Mouse (Mus musculus) neural tube, embryonic 15.5 days (tissue): ENCODE measurements around the gene Baz1a. TPM values are rescaled to one million over a fixed set of nuclear protein-coding genes. Genes with fewer than 3 reads are reported as not detected.

Source experiments
- ATAC-seq: fragments of 200-750 bp; cut with Nextera tagmentation; 2 replicates; pipeline ENCODE4 v1.8.0; 2017; ENCODE audit warnings: mild to moderate bottlenecking, moderate TSS enrichment, moderate library complexity; ENCODE audit not compliant: low FRiP score
- H3K27ac ChIP-seq: fragments of 300-500 bp; sonication (generic); replicated peaks from 2 replicates; pipeline ENCODE4 v1.5.1; 2015; ENCODE audit warnings: mild to moderate bottlenecking, inconsistent platforms
- H3K27me3 ChIP-seq: fragments of 300-500 bp; sonication (generic); replicated peaks from 2 replicates; pipeline ENCODE4 v1.6.1; 2015; ENCODE audit warnings: inconsistent platforms
- H3K36me3 ChIP-seq: fragments of 300-500 bp; sonication (generic); 2 replicates; pipeline ENCODE4 v1.6.1; 2015; ENCODE audit warnings: inconsistent platforms
- H3K4me1 ChIP-seq: fragments of 300-500 bp; sonication (generic); 2 replicates; pipeline ENCODE4 v1.6.1; 2015; ENCODE audit warnings: inconsistent platforms
- H3K4me2 ChIP-seq: fragments of 300-500 bp; sonication (generic); 2 replicates; pipeline ENCODE4 v1.6.1; 2015; ENCODE audit warnings: inconsistent platforms, mild to moderate bottlenecking, moderate library complexity
- H3K4me3 ChIP-seq: fragments of 300-500 bp; sonication (generic); replicated peaks from 2 replicates; pipeline ENCODE4 v1.5.1; 2015; ENCODE audit warnings: mild to moderate bottlenecking, inconsistent platforms
- H3K9ac ChIP-seq: fragments of 300-500 bp; sonication (generic); replicated peaks from 2 replicates; pipeline ENCODE4 v1.6.1; 2015; ENCODE audit warnings: mild to moderate bottlenecking, inconsistent platforms
- H3K9me3 ChIP-seq: fragments of 300-500 bp; sonication (generic); replicated peaks from 2 replicates; pipeline ENCODE4 v1.6.1; 2016; ENCODE audit warnings: inconsistent platforms
- WGBS: fragments of 180-500 bp; shearing (Covaris S2); methylation state at CpG from one replicate; pipeline ENCODE4 v1.1.7; 2015; ENCODE audit warnings: mixed read lengths; 5-methylcytosine and 5-hydroxymethylcytosine counted together
- polyA plus RNA-seq: library from polyadenylated mRNA; unstranded; fragments of >200 nt; fragmentation: Nextera tagmentation; extraction: Ambion mirVana; gene quantifications from 2 replicates; pipeline ENCODE4 v1.2.1, GENCODE M21; 2015

Gene Baz1a
- polyA plus RNA-seq, 1 experiment from 2014 or later, result 2.7 TPM

DNA sequence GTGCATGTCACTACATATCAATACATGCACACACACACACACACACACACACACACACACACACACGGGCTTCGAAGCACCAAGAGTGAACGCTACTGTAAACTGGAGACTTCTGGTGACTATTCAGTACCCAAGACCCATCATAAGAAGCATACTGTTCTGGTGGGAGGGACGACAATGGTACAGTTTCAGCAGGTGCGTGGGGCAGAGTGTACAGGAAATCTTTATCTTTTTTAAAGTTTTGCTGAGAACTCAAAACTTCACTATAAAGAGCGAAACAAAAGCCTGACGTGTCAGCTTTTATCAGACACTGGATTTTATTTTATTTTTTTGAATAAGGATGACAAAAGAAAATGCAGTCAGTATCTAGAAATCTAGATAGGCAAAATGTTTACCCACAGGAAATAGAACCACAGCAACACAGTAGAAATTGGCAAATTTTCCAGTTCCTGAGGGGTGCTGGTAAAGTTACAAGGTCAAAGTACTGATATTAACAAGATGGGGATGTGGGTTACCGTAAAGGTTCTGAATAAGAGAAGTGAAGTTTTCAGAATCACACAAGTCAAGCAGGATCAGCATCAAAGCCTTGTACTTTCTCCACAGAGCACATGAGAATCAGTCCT is 35.7 kb upstream of the Baz1a start:
- WGBS, result 92% methylated on average over 8 of the region's 8 CpGs
- H3K4me1 ChIP-seq, result no peaks in the 10 kb centered on the region
- no peak overlapping the region for H3K4me2 ChIP-seq

DNA sequence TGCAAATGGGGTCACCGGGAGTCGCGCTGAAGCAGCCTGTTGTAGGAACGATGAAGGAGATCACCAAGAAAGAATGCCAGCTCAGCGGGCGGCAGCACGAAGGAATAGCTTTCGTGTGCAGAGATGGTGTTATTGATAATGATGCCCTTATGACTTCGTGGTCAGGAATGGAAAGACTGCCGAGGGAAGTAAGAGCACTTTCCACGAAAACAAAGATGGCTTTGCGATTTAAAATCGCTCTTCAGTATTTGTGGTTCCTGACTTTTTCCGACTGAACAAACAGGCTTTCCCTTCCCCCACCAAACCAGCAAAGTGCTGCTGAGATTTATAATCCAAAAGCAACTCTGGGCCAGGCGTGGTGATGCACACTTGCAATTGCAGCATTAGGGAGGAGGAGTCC is 26.9 kb upstream of the Baz1a start:
- ATAC-seq, result no peak
- Histone ChIP-seq H3K36me3 (no peaks in the 10 kb centered on the region; the same call in none of the 2 replicates), H3K27me3 (no peaks in the 10 kb centered on the region), H3K9ac (no peak overlapping the region), H3K4me3 (no peak overlapping the region), H3K4me1 (no peaks in the 10 kb centered on the region), H3K9me3 (no peaks in the 10 kb centered on the region), H3K4me2 (no peak overlapping the region), H3K27ac (no peak overlapping the region)
- WGBS, result 82% methylated on average over 15 of the region's 15 CpGs

More for the DNA sequence above, 35.7 kb upstream of the Baz1a start:
- H3K27me3 ChIP-seq, result no peaks in the 10 kb centered on the region
- H3K9me3 ChIP-seq, result no peaks in the 10 kb centered on the region
- H3K4me3 ChIP-seq, result no peak overlapping the region
- no peak overlapping the region for H3K9ac ChIP-seq
- H3K36me3 ChIP-seq, result peaks cover 14% of the 10 kb centered on the region
- H3K27ac ChIP-seq, result no peak overlapping the region
- ATAC-seq, result no peak

DNA sequence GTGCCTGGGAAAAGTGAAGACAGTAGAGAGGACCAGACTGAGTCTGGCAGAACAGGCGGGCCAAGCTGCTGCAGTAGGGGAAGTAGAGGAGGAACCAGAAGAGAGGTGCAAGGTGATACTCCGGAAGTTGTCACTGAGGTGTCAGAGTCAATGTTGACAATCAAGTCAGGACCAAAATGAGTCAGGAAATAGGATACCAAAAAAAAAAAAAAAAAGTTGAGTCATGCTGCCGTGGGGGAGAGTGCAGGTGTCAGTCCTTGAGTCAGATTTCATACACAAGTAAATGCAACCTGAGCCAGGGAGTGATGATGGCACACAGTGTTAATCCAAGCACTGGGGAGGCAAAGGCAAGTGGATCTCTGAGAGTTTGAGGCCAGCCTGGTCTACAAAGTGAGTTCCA is 12.9 kb upstream of the Baz1a start:
- H3K27me3 ChIP-seq, result no peaks in the 10 kb centered on the region
- no peaks in the 10 kb centered on the region for H3K36me3 ChIP-seq
- H3K9ac ChIP-seq, result no peak overlapping the region
- ATAC-seq, result no peak
- no peaks in the 10 kb centered on the region for H3K4me1 ChIP-seq
- H3K4me3 ChIP-seq, result no peak overlapping the region
- no peak overlapping the region for H3K4me2 ChIP-seq
- no peaks in the 10 kb centered on the region for H3K9me3 ChIP-seq
- 67% methylated on average over 3 of the region's 3 CpGs for WGBS
- H3K27ac ChIP-seq, result no peak overlapping the region

DNA sequence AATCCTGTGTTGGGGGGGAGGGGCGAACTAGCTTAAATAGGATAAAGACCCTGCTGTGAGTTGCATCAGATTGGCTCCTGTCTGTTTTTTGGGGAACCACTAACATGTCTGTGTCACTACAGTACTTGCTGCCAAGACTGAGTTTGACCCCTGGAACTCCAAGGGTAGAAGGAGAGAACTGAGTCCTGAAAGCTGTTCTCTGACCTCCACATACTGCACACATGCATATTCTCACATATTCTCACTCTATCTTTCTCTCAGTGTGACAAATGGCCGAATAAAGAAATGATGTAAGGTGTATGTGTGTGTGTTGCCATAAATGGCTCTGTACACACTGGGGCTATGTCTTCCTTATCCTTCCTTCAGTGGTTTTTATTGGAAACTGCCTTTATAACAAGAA is 9.1 kb upstream of the Baz1a start:
- Histone ChIP-seq H3K4me1 (no peaks in the 10 kb centered on the region), H3K9ac (no peak overlapping the region), H3K27me3 (no peaks in the 10 kb centered on the region), H3K4me3 (no peak overlapping the region), H3K36me3 (no peaks in the 10 kb centered on the region), H3K9me3 (no peaks in the 10 kb centered on the region), H3K27ac (no peak overlapping the region), H3K4me2 (no peak overlapping the region)
- 80% methylated on average over 2 of the region's 2 CpGs for WGBS
- ATAC-seq, result no peak

DNA sequence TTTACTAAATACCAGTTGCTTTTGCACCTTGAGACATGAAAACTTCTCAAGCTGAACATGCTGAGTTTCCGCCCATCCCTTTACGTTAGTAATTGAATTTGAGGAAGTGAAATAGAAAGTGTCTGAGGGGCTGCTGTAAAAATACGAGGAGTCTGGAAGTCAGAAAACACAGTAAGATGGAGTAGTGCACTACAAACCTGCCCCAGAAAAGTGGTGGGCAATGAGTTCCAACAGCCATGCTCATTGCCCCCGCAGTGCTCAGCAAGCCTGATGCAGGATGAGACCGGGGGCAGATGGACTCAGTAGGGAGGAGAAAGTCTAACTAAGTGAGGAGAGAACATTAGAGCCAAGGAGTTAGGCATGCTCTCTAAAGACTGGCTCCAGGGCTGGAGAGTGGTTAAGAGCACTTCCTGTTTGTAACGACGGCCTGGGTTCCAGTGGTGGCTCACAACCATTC is 5.3 kb upstream of the Baz1a start:
- Histone ChIP-seq H3K9me3 (no peaks in the 10 kb centered on the region), H3K36me3 (no peaks in the 10 kb centered on the region), H3K4me3 (no peak overlapping the region), H3K27me3 (no peaks in the 10 kb centered on the region), H3K4me1 (0 out of 2 replicates have a peak, but pooled peaks cover 5% of the 10 kb centered on the region), H3K9ac (no peak overlapping the region), H3K27ac (no peak overlapping the region), H3K4me2 (no peak overlapping the region)
- 84% methylated on average over 7 of the region's 7 CpGs for whole genome bisulfite sequencing
- no peak for ATAC-seq

DNA sequence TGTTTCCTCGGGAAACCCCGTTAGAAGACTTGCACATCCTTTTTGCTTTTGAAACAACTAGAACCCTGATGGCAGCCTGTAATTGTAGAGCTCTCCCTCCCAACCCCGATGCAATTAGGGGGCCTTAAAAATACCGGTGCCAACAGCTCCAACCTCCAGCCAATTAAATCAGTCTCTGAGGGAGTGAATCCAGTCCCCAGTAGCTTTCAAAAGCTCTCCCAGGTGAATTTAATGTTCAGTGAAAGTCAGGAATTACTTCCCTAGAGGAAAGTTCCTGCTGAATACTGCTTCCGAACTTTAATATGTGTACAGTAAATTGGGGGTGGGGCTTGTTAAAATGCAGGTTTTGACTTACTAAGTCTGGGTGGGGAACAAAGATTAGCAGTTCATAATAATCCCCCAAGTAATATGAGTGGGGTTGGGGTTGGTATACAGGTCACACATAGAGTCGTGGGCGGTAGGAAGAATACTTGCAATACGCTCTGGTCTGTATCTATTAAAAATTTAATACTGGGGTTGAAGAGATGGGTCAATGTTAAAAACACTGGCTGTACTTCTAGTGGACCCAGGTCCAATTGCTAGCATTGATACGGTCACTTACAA is 3.1 kb upstream of the Baz1a start:
- Histone ChIP-seq H3K36me3 (no peaks in the 10 kb centered on the region), H3K4me3 (no peak overlapping the region), H3K9me3 (no peaks in the 10 kb centered on the region), H3K4me2 (no peak overlapping the region), H3K9ac (no peak overlapping the region), H3K27ac (no peak overlapping the region), H3K27me3 (no peaks in the 10 kb centered on the region), H3K4me1 (0 out of 2 replicates have a peak, but pooled peaks cover 5% of the 10 kb centered on the region)
- 48% methylated on average over 9 of the region's 9 CpGs for WGBS
- ATAC-seq, result no peak

DNA sequence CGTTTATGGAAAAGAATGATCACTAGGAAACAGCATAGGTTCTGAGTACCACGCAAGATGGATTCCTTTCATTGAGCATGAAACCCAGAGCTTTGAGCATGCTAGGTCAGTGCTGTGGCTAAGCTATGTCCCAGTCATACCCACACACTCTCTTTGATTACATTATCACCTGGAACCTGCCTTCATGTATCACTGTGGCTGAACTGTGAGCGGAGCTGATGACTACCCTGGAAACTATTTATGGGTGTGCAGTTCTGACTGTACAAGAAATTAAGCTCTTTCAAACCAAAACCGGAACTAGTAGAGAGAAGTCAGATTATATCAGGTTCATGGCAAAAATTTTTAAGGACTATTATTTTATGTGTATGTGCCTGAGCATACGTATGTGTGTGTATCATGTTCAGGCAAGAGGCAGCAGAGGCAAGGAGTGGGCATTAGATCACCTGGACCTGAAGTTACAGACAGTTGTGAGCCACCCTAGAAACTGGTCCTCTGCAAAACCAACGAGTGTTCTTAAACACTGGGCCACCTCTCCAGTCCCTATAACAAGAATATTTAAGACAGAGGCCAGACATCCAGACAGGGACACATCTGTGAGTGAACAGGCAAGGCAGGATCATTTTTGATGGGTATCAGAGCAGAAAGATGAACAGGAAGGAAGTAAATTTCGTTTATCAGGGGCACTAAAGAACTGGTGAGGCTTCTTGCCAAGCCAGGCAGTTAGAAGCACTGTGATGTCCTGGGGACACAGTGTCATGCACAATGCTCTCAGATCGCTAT is 2.4 kb upstream of the Baz1a start:
- H3K9me3 ChIP-seq, result no peaks in the 10 kb centered on the region
- no peaks in the 10 kb centered on the region for H3K27me3 ChIP-seq
- no peak overlapping the region for H3K27ac ChIP-seq
- WGBS, result 65% methylated on average over 8 of the region's 8 CpGs
- no peak overlapping the region for H3K4me2 ChIP-seq
- no peak overlapping the region for H3K9ac ChIP-seq
- no peak overlapping the region for H3K4me3 ChIP-seq
- no peak for ATAC-seq
- H3K36me3 ChIP-seq, result no peaks in the 10 kb centered on the region
- H3K4me1 ChIP-seq, result 0 out of 2 replicates have a peak, but pooled peaks cover 5% of the 10 kb centered on the region

DNA sequence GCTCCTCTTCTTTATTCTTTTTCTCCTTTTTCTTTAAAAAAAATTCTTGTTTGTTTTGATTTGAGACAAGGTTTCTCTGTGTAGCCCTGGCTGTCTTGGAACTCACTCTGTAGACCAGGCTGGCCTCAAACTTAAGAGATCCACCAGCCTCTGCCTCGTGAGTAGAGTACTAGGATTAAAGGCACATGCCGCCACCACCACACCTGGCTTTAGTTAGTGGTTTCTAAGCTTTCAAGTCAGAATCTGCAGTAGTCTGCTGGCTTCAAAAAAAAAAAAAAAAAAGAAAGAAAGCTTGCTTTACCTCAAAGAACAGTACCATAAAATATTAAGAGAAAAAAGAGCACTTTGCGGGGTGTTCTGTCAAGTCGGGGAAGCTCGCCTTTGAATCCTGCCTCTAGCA is 1.3 kb upstream of the Baz1a start:
- no peak overlapping the region for H3K4me2 ChIP-seq
- no peak overlapping the region for H3K27ac ChIP-seq
- no peak overlapping the region for H3K4me3 ChIP-seq
- no peaks in the 10 kb centered on the region for H3K9me3 ChIP-seq
- no peak overlapping the region for H3K9ac ChIP-seq
- 0 out of 2 replicates have a peak, but pooled peaks cover 5% of the 10 kb centered on the region for H3K4me1 ChIP-seq
- ATAC-seq, result no peak
- H3K27me3 ChIP-seq, result no peaks in the 10 kb centered on the region
- WGBS, result 87% methylated on average over 5 of the region's 5 CpGs
- no peaks in the 10 kb centered on the region for H3K36me3 ChIP-seq

DNA sequence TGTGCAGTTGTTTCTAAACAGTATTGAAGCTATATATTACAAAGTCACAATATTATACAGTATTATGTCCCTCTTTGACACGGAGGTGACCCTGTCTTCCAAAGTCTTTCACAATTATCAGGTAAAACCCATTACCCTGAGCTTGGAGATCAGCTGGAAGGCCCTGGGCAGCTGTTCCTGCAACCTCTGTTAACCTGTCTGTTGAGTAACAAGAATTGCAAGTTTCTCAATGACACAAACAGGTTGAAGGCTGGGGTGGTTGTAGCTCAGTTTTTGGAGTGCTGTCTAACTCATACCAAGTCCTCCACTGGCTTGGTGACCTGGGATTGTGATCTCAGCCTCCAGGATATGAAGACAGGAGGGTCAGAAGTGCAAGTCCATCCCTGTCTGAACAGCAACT is 1.1 kb downstream of the Baz1a start:
- H3K9me3 ChIP-seq, result no peaks in the 10 kb centered on the region

DNA sequence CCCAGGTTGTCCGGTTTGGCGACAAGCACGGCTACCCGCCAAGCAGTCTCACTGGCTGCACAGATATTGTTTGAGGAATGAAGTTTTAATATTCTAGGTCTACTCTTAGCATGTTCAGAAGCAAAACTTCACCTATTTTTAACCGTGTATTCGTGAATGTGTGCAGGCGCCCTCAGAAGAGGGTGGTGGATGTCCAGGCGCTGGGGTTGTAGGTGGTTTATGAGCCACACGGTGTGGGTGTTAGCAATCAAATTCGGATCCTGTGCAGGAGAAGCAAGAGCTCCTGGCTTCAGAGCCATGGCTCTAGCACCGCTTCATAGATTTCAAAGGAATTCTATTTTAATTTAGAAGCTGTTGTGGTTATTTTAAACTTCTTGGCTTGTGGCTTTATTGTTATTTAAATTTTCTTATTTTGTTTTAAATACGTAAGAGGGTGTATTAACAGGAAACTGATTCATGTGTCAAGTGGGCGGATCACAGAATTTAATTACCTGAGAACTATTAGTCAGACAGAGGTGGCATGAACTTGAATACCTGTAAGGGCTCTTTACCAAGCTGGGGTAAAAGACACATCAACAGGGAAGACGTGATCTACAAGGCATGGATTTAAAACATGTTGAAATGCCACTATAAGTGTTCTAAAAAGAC is 6.7 kb downstream of the Baz1a start:
- H3K36me3 ChIP-seq, result no peaks in the 10 kb centered on the region
- H3K4me1 ChIP-seq, result no peaks in the 10 kb centered on the region
- 90% methylated on average over 14 of the region's 14 CpGs for WGBS
- no peaks in the 10 kb centered on the region for H3K27me3 ChIP-seq
- no peak overlapping the region for H3K9ac ChIP-seq
- H3K9me3 ChIP-seq, result no peaks in the 10 kb centered on the region
- no peak for ATAC-seq
- H3K27ac ChIP-seq, result no peak overlapping the region
- H3K4me2 ChIP-seq, result no peak overlapping the region
- no peak overlapping the region for H3K4me3 ChIP-seq

More for the DNA sequence above, 1.1 kb downstream of the Baz1a start:
- Histone ChIP-seq H3K9ac (no peak overlapping the region), H3K4me2 (no peak overlapping the region), H3K4me1 (0 out of 2 replicates have a peak, but pooled peaks cover 5% of the 10 kb centered on the region), H3K4me3 (no peak overlapping the region), H3K27me3 (no peaks in the 10 kb centered on the region), H3K27ac (no peak overlapping the region), H3K36me3 (no peaks in the 10 kb centered on the region)
- WGBS, result 85% methylated on average over 1 of the region's 1 CpGs
- ATAC-seq, result no peak

DNA sequence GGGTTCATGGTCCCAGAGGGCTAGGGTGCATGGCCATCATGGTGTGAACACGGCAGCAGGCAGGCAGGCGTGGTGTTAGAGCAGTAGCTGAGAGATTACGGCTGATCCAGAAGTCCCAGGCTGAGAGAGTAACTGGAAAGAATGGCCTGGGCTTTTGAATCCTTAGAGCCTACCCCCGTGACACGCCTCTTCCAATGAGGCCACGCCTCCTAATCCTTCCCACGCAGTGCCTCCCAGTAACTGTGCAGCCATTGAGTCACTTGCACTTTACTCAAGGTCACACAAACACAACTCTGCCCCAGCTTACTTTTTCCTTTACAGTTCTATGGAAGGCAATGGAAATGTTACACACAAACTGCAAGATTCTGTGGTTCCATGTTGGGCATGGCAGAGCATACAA is 8.1 kb downstream of the Baz1a start:
- no peak for ATAC-seq
- H3K36me3 ChIP-seq, result no peaks in the 10 kb centered on the region
- H3K9ac ChIP-seq, result no peak overlapping the region
- H3K4me1 ChIP-seq, result no peaks in the 10 kb centered on the region
- 92% methylated on average over 7 of the region's 7 CpGs for WGBS
- no peaks in the 10 kb centered on the region for H3K9me3 ChIP-seq
- H3K27ac ChIP-seq, result no peak overlapping the region
- no peak overlapping the region for H3K4me3 ChIP-seq
- no peaks in the 10 kb centered on the region for H3K27me3 ChIP-seq
- no peak overlapping the region for H3K4me2 ChIP-seq
